Mouse (Mus musculus) heart, adult 2 months (tissue): ENCODE measurements around the gene 9430097D07Rik. TPM values are rescaled to one million over a fixed set of nuclear protein-coding genes. Genes with fewer than 3 reads are reported as not detected.

Source experiments
- DNase-seq, 2 experiments: peaks; one replicate each; pipeline ENCODE4 v3.0.0; 2021
- H3K27ac ChIP-seq: fragments of 200-600 bp; 2 replicates; pipeline ENCODE4 v1.8.1; 2022
- H3K27me3 ChIP-seq: fragments of 200-500 bp; 2 replicates; pipeline ENCODE4 v1.6.1; 2012; ENCODE audit warnings: mild to moderate bottlenecking, low read length, inconsistent platforms, mixed read lengths; ENCODE audit not compliant: control insufficient read depth, insufficient read depth
- H3K36me3 ChIP-seq: fragments of 200-500 bp; 2 replicates; pipeline ENCODE4 v1.6.1; 2012; ENCODE audit warnings: low read length, inconsistent platforms; ENCODE audit not compliant: control insufficient read depth, insufficient read depth
- H3K4me1 ChIP-seq: fragments of 200-500 bp; 2 replicates; pipeline ENCODE4 v1.6.1; 2011; ENCODE audit warnings: low read length; ENCODE audit not compliant: control insufficient read depth, insufficient read depth
- H3K4me3 ChIP-seq: fragments of 200-600 bp; 2 replicates; pipeline ENCODE4 v1.8.1; 2022
- H3K79me2 ChIP-seq: fragments of 200-500 bp; replicated peaks from 2 replicates; pipeline ENCODE4 v1.6.1; 2012; ENCODE audit warnings: mild to moderate bottlenecking, inconsistent platforms, low read length, moderate library complexity, mixed read lengths; ENCODE audit not compliant: control insufficient read depth, insufficient read depth
- H3K9ac ChIP-seq: fragments of 200-500 bp; 2 replicates; pipeline ENCODE4 v1.6.1; 2012; ENCODE audit warnings: low read depth, mild to moderate bottlenecking, control low read depth, inconsistent platforms, low read length, mixed read lengths
- CTCF ChIP-seq: fragments of 200-600 bp; IDR thresholded peaks from 2 replicates; pipeline ENCODE4 v1.8.1; 2022; ENCODE audit warnings: antibody characterized with exemption, mild to moderate bottlenecking, moderate library complexity
- EP300 ChIP-seq: fragments of 200-500 bp; IDR thresholded peaks from 2 replicates; pipeline ENCODE4 v1.6.1; 2011; ENCODE audit warnings: low read depth, low read length, control low read depth; ENCODE audit not compliant: insufficient read depth
- WGBS: fragments of 180-500 bp; shearing (Covaris S2); methylation state at CpG from one replicate; pipeline ENCODE4 v1.1.7; 2018; 5-methylcytosine and 5-hydroxymethylcytosine counted together
- intact Hi-C: fragments of 180-260 bp; cut with DNase I; formaldehyde crosslinking; loops from one replicate; pipeline ENCODE4 v1.15.1; 2025
- polyA plus RNA-seq: library from polyadenylated mRNA; depleted of rRNA; stranded (reverse); fragments of >200 nt; gene quantifications from 2 replicates; pipeline ENCODE4 v1.2.3, GENCODE M21; 2012; rRNA removed
- total RNA-seq, 2 experiments: library from RNA; stranded (reverse); gene quantifications; 2 replicates each; pipeline ENCODE4 v1.2.3; 2021

Gene 9430097D07Rik
- total and polyA plus RNA-seq, 3 experiments = not detected

DNA sequence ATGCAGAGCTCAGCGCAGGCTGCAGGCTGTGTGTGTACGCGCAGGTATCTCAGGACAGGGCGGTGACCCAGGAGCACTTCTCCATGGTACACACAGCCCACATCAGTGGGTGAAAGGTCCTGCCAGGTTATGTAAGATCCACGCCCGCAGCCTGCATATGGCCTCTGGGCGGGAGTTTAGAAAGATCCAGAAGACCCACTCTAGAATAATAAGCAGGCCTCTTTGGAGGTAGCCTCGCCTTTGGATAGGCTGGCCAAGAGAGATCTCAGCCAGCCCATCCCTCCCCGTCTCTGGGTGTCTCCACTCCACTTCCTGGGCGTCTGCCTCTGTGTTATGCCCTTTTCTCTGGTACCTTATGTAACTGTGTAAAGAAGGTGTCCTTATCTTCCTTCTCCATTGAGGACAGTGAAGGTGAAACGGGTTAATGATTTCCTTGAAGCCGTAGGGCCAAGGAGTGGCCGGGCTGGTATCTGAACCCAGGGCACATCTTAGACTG is 50.9 kb downstream of the 9430097D07Rik start:
- H3K36me3 ChIP-seq = no peaks in the 10 kb centered on the region
- no peaks in the 10 kb centered on the region for H3K27me3 ChIP-seq
- intact Hi-C loops = no loop called here
- no peaks in the 10 kb centered on the region for H3K4me1 ChIP-seq
- H3K27ac ChIP-seq = no peak overlapping the region
- WGBS = 89% methylated on average over 13 of the region's 13 CpGs
- no peak overlapping the region for H3K4me3 ChIP-seq
- no peak for TF ChIP-seq CTCF
- TF ChIP-seq EP300 = no peak
- no peak overlapping the region for H3K9ac ChIP-seq
- DNase-seq = no peak
- H3K79me2 ChIP-seq = no peaks in the 10 kb centered on the region

Other genes starting within 250 kb of the 9430097D07Rik start
- 10 to 100 TPM; 26.7 to 29.5 TPM for gene Ciz1, start 223.4 kb downstream of the 9430097D07Rik start, total RNA-seq
- gene Ciz1, start 223.4 kb downstream of the 9430097D07Rik start, polyA plus RNA-seq = 117 and 128 TPM in 2 replicates
- 1 to 10 TPM; 4.0 to 5.5 TPM for gene Dnm1, start 222.3 kb downstream of the 9430097D07Rik start, total RNA-seq
- 20.4 and 23.1 TPM in 2 replicates for gene Dnm1, start 222.3 kb downstream of the 9430097D07Rik start, polyA plus RNA-seq
- gene 1110008P14Rik, start 193.7 kb downstream of the 9430097D07Rik start, total RNA-seq = 10 to 100 TPM; 39.6 to 44.8 TPM
- 129 and 132 TPM in 2 replicates for gene 1110008P14Rik, start 193.7 kb downstream of the 9430097D07Rik start, polyA plus RNA-seq
- 1 to 10 TPM; 4.1 to 6.9 TPM for gene Lcn2, start 187.4 kb downstream of the 9430097D07Rik start, total RNA-seq
- 6.6 and 11.3 TPM in 2 replicates for gene Lcn2, start 187.4 kb downstream of the 9430097D07Rik start, polyA plus RNA-seq
- gene Ptges2, start 179.8 kb downstream of the 9430097D07Rik start, total RNA-seq = 10 to 100 TPM; 58.6 to 68.2 TPM
- gene Ptges2, start 179.8 kb downstream of the 9430097D07Rik start, polyA plus RNA-seq = 68.8 and 98.5 TPM in 2 replicates
- gene Naif1, start 125.2 kb downstream of the 9430097D07Rik start, total RNA-seq = 1 to 10 TPM; 2.8 to 3.4 TPM
- gene Naif1, start 125.2 kb downstream of the 9430097D07Rik start, polyA plus RNA-seq = 3.7 and 4.6 TPM in 2 replicates
- gene Slc25a25, start 124.2 kb downstream of the 9430097D07Rik start, total RNA-seq = 10 to 100 TPM in 1 of 2 experiments, 1 to 10 TPM in 1; 8.5 to 10.1 TPM
- gene Slc25a25, start 124.2 kb downstream of the 9430097D07Rik start, polyA plus RNA-seq = 5.7 and 7.3 TPM in 2 replicates
- gene Fam102a, start 40.4 kb downstream of the 9430097D07Rik start, total RNA-seq = 1 to 10 TPM; 7.0 to 7.1 TPM
- gene Fam102a, start 40.4 kb downstream of the 9430097D07Rik start, polyA plus RNA-seq = 9.2 and 10.6 TPM in 2 replicates
- gene Dpm2, start 4.8 kb downstream of the 9430097D07Rik start, total RNA-seq = 10 to 100 TPM; 17.4 to 18.0 TPM
- 65.3 and 69.2 TPM in 2 replicates for gene Dpm2, start 4.8 kb downstream of the 9430097D07Rik start, polyA plus RNA-seq
- gene Pip5kl1, start 887 bp downstream of the 9430097D07Rik start, total RNA-seq = not detected
- gene Pip5kl1, start 887 bp downstream of the 9430097D07Rik start, polyA plus RNA-seq = 0.25 TPM in 1 of 2 replicates, not detected in the other
- gene St6galnac4, start 11.4 kb upstream of the 9430097D07Rik start, total RNA-seq = 10 to 100 TPM; 16.2 to 17.8 TPM
- gene St6galnac4, start 11.4 kb upstream of the 9430097D07Rik start, polyA plus RNA-seq = 25.2 and 28.6 TPM in 2 replicates
- gene St6galnac6, start 24.0 kb upstream of the 9430097D07Rik start, total RNA-seq = 100 to 1,000 TPM; 107 to 125 TPM
- gene St6galnac6, start 24.0 kb upstream of the 9430097D07Rik start, polyA plus RNA-seq = 129 and 174 TPM in 2 replicates
- gene Ak1, start 46.1 kb upstream of the 9430097D07Rik start, total RNA-seq = 100 to 1,000 TPM; 606 to 670 TPM
- gene Ak1, start 46.1 kb upstream of the 9430097D07Rik start, polyA plus RNA-seq = 584 and 623 TPM in 2 replicates
- 100 to 1,000 TPM; 113 to 122 TPM for gene Eng, start 70.9 kb upstream of the 9430097D07Rik start, total RNA-seq
- 230 and 239 TPM in 2 replicates for gene Eng, start 70.9 kb upstream of the 9430097D07Rik start, polyA plus RNA-seq
- 1 to 10 TPM; 4.6 to 5.7 TPM for gene Fpgs, start 128.5 kb upstream of the 9430097D07Rik start, total RNA-seq
- 17.8 and 18.0 TPM in 2 replicates for gene Fpgs, start 128.5 kb upstream of the 9430097D07Rik start, polyA plus RNA-seq
- 10 to 100 TPM; 21.0 to 25.3 TPM for gene Cdk9, start 137.4 kb upstream of the 9430097D07Rik start, total RNA-seq
- gene Cdk9, start 137.4 kb upstream of the 9430097D07Rik start, polyA plus RNA-seq = 42.3 and 49.3 TPM in 2 replicates
- 10 to 100 TPM; 27.1 to 28.9 TPM for gene Sh2d3c, start 145.4 kb upstream of the 9430097D07Rik start, total RNA-seq
- 38.7 and 52.8 TPM in 2 replicates for gene Sh2d3c, start 145.4 kb upstream of the 9430097D07Rik start, polyA plus RNA-seq
- not detected for gene 6330409D20Rik, start 165.3 kb upstream of the 9430097D07Rik start, total RNA-seq
- gene 6330409D20Rik, start 165.3 kb upstream of the 9430097D07Rik start, polyA plus RNA-seq = not detected in 2 replicates
- 1 to 10 TPM; 8.2 to 9.4 TPM for gene Tor2a, start 181.6 kb upstream of the 9430097D07Rik start, total RNA-seq
- gene Tor2a, start 181.6 kb upstream of the 9430097D07Rik start, polyA plus RNA-seq = 19.4 and 22.2 TPM in 2 replicates
- under 1 TPM; 0.10 to 0.11 TPM for gene Ttc16, start 199.9 kb upstream of the 9430097D07Rik start, total RNA-seq
- 0.61 and 0.98 TPM in 2 replicates for gene Ttc16, start 199.9 kb upstream of the 9430097D07Rik start, polyA plus RNA-seq
- 1 to 10 TPM; 2.4 to 4.2 TPM for gene Ptrh1, start 200.1 kb upstream of the 9430097D07Rik start, total RNA-seq
- 2.2 and 3.3 TPM in 2 replicates for gene Ptrh1, start 200.1 kb upstream of the 9430097D07Rik start, polyA plus RNA-seq
- not detected for gene Cfap157, start 208.7 kb upstream of the 9430097D07Rik start, total RNA-seq
- gene Cfap157, start 208.7 kb upstream of the 9430097D07Rik start, polyA plus RNA-seq = 0.12 TPM in 1 of 2 replicates, not detected in the other